Mouse (Mus musculus) cerebellum, postnatal 25 days (tissue): ENCODE measurements around the gene Cmbl.

Experiments used
- DNase-seq, 2 experiments: peaks; one replicate each; pipeline ENCODE4 v3.0.0; 2021; ENCODE audit warnings: mixed read lengths in 2 of 2

Gene Cmbl

GRCm38 (mm10) chr15:31627277-31628154 is 62.3 kb downstream of the Cmbl start:
- no peak for DNase-seq

GRCm38 (mm10) chr15:31628180-31628579 is 63.0 kb downstream of the Cmbl start:
- no peak for DNase-seq

GRCm38 (mm10) chr15:31629556-31629955 is 64.4 kb downstream of the Cmbl start:
- no peak for DNase-seq

GRCm38 (mm10) chr15:31631396-31631858 is 66.2 kb downstream of the Cmbl start:
- DNase-seq, result no peak

GRCm38 (mm10) chr15:31632478-31632877 is 67.3 kb downstream of the Cmbl start:
- no peak for DNase-seq

GRCm38 (mm10) chr15:31634582-31634981 is 69.4 kb downstream of the Cmbl start:
- DNase-seq, result no peak

- DNase-seq, result no peak
Observed at GRCm38 (mm10) chr15:31636091-31636595, 71.0 kb downstream of the Cmbl start.
